Mouse (Mus musculus): ENCODE measurements around the gene Fbln2.
A peak's percentile ranks its signal among the peaks of the same experiment; 100 is the strongest.

Fbln2 gene

DNA sequence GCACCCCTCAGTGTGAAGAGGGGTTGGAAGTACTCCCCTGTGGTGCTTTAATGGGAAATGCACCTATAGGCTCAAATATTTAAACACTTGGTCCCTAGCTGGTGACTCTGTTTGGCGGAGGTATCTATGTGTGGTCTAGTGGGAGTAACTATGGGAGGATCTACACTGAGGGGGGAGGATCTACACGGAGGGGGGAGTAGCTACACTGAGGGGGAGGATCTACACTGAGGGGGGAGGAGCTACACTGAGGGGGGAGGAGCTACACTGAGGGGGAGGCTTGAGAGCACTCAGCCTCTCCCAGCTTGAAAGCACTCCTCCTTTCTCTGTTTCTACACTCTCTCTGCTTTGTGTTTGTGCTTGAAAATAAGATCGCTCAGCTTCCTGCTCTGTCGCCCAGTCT, 67.2 kb downstream of the Fbln2 start:
- DNase-seq (ENCODE audit: low read depth, low spot score): no peak

DNA sequence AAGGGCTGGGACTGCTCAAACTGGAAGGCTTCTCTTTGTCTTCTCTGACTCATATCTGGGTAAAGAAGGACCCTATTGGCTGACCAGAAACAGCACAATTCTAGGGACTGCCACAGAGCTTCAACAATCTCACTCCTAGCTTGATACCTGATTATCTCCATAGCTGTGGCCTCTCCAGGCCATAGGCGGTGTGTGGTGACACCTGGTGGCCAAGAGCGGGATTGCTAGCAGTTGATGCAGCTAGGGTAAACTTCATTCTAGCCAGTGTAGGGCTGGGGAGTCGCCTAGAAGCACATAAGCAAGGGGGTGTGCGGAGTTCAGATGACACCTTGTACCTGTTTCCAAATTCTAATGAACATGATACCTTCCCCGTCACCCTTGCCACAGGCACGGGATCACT, 69.0 kb downstream of the Fbln2 start:
- DNase-seq (ENCODE audit: low read depth, low spot score): peak; percentile 58

DNA sequence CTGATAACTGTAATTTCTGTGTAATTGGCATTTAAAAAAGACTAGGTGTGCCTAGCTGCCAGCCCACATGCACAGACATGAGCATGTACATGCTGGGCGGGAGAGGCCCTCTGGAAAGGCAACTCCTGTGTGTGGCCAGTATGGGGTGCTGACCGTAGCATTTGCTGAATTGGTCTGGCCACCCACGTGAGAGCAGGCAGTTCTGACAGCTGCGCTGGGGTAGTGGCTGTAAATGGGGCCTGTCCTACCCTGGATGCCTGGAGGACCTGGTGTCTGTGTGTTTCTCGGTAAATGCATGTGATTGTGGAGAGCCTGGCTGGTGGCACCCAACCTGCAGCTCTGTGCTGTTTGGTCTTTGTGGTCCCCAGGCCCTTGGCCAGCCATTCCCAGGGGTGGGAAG, 69.5 kb downstream of the Fbln2 start:
- DNase-seq (ENCODE audit: low read depth, low spot score): no peak

DNA sequence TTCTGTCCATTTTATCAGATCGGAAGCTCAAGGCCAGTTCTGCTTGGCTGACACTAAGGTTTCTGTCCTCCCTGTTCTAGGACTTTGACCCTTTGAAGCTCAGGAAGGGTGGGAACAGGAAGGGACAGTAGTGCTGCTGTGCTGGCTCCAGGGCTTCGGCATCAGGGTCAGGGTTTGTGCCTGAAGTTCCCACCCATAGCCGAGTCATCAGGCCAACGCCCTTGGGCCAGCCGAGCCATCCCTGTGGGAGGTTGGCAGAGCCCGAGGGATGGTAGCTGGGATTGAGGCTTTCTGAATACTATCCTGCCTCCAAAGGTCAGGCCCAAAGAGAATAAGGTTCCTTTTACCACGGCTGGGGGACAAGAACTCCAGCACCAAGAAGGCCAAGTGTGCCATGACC, 70.8 kb downstream of the Fbln2 start:
- DNase-seq (ENCODE audit: low read depth, low spot score): no peak

DNA sequence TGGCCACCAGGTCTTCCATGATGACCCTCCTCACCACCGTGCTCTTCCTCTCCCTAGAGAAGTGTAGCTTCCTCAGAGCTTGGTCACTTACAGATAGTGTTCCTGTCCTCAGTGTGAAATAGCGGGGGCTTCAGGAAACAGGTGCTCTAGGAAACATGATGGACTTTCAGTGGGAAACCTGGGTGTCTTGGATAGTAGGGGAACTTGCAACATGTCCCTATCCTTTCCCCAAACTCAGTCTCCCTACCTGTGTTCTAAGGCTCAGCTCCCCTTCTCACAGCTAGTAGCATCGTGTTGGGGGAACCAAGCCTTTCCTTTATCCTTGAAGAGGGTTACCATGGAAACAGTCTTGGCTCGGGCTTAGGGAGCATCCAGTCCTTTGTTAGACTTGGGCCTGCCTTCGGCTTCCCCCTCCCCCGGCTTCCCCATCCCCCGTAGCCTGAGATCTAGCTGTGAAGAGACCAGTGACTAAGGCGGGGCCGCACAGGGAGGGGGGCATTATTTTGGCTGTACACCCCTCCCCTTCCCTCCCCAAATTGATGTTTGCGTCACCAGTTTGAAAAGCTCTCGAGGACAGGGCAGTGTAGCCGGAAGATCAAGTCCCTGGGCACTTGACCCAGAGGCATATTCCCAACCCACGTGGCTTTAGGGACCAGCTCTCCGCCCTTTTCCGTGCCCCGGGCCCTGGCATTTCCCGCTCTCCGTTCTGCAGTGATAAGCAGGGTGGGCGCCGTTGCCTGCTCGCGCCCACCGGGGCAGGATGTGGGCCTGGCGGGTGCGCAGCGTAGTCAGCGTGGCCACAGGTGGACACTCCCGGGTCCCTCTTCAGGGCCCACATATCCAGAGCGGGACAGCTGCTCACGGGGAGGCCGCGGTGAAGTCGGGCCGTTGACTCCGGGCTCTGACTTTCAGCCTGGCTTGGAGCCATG, 72.5 kb downstream of the Fbln2 start:
- DNase-seq (ENCODE audit: low read depth, low spot score): no peak

DNA sequence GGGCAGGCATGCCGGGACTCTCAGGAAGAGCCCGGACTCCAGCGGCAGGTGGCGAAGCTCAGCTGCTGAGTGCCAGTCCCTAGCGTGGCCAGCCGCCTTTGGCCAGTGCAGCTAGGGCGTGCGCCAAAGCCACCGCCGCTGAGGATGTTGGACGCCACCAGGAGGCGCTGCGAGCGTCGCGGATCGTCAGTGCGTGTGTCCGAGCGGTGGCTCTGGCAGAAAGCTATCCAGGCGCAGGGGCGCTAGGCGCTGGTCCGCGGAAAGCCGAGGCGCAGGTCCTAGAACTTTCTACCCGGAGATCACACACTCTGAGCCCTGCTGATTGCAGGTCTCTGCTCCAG, 73.2 kb downstream of the Fbln2 start:
- DNase-seq (ENCODE audit: low read depth, low spot score): peak; percentile 32

DNA sequence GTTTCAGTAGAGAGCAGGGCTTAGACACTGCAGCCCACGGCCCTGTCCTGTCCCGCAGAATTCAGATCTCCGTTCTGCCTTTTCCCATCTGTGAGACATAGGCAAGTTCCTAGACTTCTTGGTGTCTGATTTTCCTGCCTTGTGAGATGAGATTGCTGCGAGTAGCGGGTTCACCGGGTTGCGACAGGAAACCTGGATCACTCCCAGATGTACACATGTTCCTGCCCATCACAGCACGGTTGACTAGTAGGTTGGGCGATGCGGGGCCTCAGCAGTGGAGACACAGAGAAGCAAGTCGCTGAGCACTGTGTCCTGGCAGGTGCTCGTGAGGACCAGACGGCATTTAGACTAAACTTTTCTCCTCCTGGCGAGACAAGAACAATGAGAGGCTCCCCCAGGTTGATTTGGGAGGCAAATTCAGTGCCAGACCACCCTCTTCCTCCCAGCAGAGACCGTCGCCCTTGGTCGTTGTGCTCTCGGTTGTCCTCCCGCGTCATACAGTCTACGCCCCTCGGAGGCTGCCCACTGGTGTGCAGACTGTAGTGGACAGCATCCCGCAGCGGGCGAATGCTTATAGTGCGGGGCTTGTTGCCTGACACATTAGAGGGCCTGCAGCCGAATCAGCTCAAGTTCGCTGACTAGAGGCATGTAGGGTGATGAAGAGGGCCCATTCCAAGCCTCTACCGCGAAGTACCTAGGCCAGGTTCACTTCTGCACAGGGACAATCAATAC, 73.7 kb downstream of the Fbln2 start:
- DNase-seq (ENCODE audit: low read depth, low spot score): no peak

DNA sequence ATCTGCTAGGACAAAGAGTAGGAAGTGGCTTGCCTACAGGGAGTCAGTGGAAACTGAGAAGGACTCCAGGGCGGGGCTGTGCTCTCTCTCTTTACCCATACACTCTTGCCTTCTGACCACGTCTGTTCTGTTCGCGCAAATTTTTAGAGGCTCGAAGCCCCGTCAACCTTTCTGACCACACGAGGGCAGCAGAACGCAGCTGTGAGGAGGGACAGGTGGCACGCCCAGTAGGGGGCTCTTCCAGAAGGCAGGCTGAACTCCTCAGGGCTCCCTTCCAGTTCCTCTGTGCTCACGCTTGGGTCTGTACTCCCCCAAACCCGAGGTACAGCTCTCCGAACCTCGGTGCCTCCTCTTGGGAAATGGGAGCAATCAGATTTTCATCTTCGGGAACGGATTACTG, 74.4 kb downstream of the Fbln2 start:
- peak; percentile 57 for DNase-seq (ENCODE audit: low read depth, low spot score)

DNA sequence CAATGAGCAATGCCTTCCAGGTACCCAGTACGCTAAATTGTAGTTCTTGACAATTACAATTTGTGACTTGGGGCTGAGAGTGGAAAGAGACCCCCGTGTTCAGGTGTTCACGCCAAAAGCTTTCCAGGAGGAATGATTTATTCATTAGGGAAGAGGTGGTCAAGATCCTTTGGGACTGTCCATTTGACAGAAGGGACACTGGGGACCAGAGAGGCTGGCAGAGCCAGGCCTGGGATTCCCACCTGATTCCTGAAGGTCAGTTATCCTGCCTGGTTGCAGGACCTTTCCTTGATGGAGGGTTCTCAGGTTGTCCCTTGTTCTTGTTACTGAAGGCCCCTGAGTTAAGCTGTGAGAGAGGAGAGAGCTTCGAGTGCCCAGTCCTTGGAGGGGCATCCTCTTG, 74.9 kb downstream of the Fbln2 start:
- no peak for DNase-seq (ENCODE audit: low read depth, low spot score)

DNA sequence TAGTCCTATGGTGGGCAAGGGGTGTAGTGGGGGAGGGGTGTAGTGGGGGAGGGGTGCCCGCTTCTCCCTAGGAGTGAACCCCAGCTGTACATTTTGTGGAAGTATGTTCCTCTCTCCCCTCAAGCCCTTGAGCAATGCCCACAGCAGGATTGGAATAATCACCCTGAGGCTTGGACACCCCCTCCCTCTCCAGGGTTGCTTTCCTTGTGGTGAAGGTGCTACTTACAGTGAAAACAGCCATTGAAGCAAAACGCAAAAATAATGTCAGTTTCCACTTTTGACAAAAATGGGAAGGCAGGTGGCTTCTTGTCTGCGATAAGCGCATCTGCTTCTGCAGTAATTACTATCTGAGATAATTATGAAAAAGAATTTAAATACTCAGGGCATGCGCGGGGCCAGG, 75.4 kb downstream of the Fbln2 start:
- no peak for DNase-seq (ENCODE audit: low read depth, low spot score)

DNA sequence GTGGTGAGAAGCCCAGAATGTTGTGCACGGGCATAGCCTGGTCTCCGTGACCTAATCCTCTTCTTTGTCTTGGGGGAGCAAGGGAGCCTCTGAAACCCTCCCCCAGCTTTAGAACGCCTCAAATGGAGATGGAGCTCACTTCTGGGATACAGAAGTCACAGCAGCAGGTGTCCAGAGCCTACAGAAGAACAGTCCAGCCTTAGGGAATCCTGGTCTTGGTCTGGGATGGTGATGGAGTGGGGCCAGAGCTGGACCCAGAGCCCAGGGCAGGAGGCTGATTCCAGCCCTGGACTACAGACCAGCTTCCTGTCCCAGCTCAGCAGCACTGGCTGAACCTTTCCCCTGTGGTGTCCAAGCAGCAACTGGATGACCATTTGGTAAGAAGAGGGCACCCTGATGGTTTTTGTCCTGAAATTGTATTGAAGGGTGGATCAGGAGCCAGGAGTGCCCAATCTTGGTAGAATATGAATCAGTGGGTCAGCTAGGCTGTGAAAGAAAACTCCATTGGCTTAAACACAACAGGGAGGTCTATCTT, 76.1 kb downstream of the Fbln2 start:
- no peak for DNase-seq (ENCODE audit: low read depth, low spot score)

DNA sequence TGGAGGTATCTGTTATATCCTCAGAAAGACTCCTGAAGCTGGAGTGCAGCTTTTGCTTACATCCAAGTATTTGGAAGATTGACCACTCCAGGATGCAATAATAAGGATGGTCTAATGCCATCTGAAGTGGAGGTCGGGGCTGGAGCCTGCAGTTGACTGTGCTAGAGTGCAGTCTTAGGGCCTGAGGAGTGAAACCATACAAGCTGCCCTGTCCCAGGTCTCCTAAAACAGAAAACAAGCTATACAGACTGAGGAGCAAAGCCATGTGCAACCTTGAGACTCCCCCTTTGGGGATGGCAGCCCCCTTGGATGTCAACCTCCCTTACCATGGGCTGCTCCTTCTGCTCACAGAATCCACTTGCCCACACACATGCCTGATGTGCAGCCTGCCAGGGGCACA, 76.7 kb downstream of the Fbln2 start:
- no peak for DNase-seq (ENCODE audit: low read depth, low spot score)

DNA sequence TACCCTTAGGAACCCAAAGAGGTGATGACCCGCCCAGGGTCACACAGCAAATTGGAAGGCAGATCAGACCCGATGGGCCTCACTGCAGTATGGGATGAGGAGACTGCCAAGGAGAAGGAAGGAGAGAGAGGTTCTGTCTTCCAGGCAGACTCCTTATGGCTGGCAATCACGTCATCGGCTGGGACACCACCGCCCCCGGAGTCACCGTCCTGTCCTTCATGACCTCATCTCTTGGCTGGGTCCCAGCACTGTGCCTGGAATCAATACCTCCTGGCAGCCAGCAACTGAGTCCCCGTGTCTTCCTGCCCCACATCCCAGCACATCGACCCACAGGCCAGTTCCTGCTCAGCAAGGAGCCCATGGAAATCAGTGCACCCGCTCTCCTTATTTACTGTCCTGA, 78.7 kb downstream of the Fbln2 start:
- DNase-seq (ENCODE audit: low read depth, low spot score): no peak

DNA sequence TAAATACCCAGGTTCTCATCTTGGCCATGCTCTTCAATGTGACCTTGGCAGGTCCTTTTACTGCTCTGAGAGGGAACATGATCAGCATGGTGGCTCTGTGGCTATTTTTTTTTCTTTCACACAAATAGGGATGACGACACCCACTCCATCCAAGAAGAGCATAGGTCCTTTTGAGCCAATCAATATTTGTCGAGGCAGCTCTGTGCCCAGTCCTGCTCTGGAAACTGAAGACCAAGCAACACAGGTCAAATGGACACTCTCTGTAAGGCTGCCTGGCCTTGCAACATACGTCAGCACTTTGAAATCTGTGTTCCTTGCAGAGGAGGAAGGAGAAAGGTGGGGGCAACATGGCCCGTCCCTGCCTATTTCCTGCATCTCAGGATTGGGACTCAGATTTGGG, 83.2 kb downstream of the Fbln2 start:
- no peak for DNase-seq (ENCODE audit: low read depth, low spot score)

DNA sequence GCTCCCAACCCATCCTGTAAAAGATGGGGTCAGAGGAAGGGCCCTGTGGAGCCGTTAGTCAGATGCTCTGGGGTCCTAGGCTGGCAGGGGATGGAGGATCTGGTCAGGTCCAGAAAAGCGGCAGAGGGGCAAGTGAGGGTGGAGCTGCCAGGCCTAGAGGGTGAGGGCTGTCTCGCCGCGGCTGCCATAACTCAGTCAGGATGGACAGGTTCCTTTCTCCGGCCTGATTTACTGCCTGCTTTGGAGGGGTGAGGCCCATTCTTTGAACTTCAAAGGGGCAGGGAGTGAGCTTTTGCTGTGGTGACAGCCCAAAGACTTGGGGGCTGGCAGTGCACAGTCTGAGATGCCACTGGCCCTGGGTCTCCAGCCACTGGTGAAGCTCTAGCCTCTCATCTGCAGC, 86.6 kb downstream of the Fbln2 start:
- DNase-seq (ENCODE audit: low read depth, low spot score): no peak

DNA sequence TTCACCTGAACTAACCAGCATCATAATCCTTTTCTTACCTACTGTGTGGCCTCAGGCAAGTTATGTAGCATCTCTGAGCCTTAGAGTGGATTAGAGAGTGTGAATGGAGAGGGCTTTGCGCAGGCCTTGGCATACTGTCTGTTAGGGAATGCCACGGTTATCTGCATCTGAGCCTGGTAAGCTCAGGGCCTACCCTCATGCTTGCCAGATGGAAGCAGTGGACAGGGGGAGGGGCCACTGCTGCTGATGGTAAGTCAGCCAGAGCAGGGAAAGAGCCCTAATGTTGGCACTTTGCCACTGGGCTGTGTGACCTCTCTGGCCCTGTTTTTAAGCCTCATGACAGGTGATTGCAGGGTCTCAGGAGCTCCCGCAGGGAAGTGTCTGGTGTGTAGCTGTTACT, 87.8 kb downstream of the Fbln2 start:
- DNase-seq (ENCODE audit: low read depth, low spot score): no peak

DNA sequence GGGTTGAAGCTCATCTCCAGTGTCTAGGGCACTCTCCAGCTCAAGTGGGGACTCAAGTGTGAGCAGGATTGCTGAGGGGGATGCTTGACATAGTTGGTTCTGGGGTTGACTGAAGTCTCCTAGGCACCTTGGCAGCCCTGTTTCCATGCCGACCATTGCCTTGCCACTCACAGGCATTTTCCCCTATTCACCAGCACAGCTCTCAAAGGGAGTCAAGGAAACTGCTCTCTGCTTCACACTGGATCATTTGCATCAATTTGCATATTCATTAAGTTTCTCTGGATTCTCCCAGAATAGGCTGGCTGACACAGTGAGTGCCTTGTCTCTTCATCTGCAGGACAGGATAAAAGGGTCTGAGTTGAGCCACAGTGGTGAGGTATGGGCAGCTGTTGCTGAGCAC, 89.6 kb downstream of the Fbln2 start:
- no peak for DNase-seq (ENCODE audit: low read depth, low spot score)

DNA sequence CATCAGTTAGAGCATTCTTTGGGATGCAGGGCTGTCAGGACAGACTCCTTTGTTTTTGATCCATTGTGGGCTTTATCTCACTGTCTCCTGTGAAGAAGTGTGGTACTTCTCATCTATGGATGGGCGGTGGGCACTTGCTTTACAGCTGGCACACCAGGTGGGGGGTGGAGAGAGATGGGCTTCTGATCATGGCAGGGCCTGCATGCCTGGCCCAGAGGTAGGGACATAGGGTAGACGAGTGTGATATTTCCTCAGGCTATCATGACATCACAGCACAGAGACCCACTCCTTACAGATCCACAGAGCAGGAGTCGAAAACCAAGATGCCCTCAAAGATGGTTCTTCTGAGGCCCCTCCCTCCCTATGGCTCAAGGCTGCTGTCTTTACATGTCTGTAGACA, 90.1 kb downstream of the Fbln2 start:
- no peak for DNase-seq (ENCODE audit: low read depth, low spot score)

DNA sequence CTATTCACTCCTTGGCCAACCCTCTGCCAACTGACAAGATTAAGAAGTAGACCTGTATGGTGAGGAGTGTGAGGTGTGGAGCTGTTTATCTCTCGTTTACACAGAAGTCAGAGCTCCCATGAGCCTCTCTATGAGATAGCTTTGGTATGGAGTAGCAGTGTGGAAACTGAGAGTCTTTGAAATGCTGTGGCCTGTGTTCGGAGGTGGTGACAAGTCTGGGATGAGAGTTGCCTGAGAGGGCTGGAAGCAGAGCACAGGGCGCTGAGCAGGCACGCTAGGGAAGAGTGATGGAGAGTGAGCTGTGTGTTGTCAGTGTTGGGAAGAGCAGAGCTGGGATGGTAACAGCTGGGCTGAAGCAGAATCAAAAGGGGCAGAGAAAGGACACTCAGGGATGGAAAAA, 91.9 kb downstream of the Fbln2 start:
- DNase-seq (ENCODE audit: low read depth, low spot score): no peak

DNA sequence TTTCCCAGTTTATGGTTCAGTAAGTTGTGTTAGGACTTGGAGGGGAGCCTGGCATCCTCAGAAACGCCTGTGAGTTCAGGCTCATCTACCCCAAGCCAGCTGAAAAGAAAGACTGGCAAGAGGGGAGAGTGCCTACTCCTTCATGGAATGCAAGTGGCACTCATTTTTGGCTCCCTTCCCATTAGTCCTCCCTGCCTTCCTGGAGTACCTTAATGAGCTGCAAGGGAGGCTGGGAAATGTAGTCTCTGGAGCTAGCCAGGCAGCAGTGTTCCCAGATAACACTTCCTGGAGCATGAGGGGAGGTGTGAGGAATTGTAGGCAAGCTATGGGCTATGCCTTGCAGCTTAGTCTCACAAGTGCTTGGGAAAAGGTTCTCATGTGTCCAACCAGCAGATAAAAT, 95.7 kb downstream of the Fbln2 start:
- DNase-seq (ENCODE audit: low read depth, low spot score): no peak

DNA sequence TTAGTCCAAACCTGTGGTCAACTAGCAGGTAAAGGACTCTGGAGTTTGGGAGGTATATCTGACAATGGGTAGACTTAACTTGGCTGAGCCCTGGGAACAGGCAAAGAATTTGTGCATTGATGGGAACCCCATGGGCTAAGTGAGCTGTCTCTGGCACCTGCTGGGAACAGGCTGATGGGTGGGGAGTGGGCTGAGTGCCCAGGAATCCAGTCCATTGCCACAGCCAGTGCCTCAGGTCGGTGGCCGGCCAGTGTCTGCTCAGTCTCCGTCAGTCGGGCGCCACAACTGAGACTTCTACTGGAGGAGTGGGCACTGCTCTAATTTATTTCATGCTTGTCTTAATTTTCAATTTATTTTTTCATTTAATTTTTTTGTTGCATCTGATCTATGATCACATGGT, 98.9 kb downstream of the Fbln2 start:
- DNase-seq (ENCODE audit: low read depth, low spot score): no peak

DNA sequence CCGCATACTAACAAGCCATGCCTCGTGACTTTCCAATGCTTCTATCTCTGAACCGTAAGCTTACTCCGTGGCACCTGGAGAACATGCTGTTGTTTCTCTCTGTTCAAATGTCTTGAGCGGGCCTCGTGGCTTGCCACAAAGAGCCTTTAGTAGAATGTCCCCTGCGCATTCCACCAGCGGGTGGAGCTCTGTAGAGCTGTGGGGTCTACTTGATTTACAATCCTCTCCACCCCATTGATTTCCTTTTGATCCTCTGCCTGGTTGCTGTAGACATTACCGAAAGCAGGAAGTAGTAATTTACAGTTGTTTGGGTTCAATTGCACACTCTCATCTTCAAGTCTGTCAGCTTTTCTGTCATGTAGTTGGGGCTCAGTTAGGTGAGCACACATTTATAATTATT, 100.2 kb downstream of the Fbln2 start:
- DNase-seq (ENCODE audit: low read depth, low spot score): no peak
